Mouse (Mus musculus) right cerebral cortex, postnatal 36 days (tissue): Measurements from ENCODE around the gene Yipf4.
A peak's percentile ranks its signal among the peaks of the same experiment; 100 is the strongest.
"Not testable (repeated sequence)": the region's sequence is repeated elsewhere in the genome, so short reads cannot be mapped to it uniquely, and the experiment has no call there.

Source experiments
- DNase-seq, 2 experiments: peaks; one replicate each; pipeline ENCODE4 v3.0.0; 2022; ENCODE audit warnings: low spot score in 2 of 2, mixed read lengths in 1 of 2

Gene Yipf4

DNA sequence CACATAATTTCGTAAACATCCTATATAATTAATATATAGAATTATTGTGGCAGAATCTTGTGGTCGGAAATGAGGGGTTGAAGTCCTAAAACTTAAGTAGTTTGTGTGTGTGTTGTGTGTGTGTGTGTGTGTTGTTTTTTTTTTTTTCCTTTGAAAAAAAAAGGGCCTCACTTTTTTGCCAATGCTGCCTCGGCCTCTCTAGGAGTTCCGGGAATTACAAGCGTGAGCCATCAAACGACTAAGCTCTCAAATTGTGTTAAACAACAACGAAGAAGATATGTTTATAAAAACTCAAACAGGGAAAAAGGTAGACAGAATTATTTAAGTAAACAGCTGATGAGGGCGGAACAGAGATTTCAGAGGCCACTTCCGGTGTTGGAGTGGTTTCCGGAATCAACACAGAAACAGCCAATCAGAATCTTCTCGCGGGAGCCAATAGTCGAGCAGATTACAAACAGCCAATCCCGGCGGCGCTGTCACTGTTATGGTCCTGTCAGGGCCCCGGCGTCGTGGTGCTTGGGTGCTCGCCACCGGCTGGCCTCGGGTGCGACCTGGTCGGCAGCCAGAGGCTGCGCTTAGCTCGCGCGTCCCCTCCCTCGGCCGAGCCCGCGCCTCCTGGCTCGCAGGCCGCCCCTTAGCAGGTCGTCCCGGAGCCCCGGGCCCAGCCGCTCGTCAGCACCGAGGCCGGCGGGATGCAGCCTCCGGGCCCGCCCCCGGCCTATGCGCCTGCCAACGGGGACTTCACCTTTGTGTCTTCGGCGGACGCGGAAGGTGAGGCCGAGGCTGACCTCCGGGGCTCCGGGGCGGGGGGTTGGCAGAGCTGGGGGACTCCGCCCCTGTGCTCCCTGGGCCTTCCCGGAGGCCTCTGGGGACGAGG is at the start of gene Yipf4:
Gene Yipf4, plus strand, starts transcription at position 470 of the 877 bp plus-strand sequence.
- DNase-seq: peak; percentile 96 to 97

DNA sequence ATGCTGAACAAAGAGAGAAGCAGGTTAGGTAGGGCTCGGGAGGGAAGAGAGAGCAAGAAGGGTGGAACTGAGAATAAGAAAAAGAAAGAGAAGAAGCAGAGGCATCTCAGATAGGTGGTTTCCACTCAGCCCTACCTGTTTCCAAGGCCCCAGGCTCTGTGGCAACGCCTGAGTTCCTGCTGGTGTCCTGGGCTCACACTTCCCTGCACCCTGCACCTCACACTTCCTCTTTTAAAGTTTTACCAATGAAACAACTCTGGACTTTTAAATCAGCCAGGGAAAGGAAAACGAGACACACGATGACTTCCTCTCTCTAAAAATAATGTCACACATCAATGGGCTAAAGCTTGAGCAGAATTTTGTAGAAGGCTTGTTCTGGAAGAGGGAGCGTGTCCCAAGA is 48.8 kb upstream of the Yipf4 start:
- DNase-seq: no peak

DNA sequence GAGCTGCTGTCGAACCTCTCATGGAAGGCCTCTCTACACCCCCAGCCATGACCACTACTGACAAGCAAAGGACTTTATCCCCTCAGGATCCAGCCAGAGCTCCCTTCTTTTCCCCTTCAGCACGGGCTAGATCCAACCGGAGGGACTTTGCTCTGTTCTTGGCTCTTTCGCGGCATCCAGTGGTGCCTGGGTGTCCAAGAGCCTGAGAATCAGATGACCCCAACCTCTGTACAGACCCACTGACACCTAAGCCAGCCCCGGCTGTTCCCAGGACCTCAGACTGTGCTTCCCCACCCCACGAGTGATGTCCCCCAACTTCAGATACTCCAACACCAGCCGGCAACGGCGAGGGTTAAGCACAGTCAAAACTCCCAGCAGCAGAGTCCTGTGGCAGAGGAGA is 39.5 kb upstream of the Yipf4 start:
- DNase-seq: no peak

DNA sequence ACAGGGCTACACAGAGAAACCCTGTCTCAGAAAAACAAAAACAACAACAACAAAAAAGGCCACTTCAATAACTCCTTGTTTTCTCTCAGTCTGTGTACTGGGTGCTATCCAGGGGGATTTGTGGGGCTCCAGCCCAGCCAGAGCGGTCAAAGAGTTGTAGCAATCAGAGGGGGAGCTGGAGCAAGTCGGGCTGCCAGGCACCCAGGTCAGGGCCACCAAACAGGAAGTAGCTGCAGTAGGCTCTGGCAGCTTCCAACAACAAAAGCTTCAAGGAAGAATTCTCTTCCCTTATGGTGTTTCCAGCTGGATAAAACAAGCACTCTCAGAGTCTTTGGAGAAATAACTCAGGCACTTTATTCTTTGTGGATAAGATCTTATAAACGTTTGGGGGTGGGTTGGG is 35.4 kb upstream of the Yipf4 start:
- no peak for DNase-seq

DNA sequence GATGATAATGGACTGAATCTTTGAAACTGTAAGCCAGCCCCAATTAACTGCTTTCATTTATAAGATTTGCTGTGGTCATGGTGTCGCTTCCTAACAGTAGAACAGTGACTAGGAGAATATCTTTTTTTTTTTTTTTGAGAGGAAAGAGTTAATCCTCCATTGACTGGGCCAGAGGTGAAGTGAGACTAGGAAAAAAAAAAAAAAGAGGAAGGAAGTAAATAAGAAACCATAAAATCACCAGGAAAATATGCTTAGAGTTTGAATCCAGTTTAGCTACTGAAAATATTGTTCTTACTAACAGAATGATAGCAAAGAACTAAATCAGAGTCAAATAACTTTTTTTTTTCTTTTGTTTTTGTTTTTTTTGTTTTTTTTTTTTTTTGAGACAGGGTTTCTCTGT is 34.6 kb upstream of the Yipf4 start:
- no peak for DNase-seq

DNA sequence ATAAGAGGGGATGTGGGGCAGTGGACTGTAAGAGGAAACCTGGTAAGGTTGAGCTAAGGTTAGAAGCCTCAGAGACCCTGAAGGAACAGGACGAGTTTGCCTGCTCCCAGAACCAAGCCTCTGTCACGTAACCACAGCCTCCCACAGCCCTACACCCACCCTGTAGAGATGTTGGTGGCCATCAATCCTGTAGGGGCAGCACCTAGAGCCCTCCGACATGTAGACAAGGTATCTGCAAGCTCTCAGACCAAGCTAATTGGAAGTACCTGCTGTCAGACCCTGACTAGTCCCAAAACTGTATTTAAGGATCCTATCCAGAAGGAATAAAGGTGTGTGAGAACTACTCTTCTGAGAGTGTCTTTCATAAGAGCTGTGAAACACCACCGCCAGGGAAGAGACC is 33.9 kb upstream of the Yipf4 start:
- DNase-seq: no peak

DNA sequence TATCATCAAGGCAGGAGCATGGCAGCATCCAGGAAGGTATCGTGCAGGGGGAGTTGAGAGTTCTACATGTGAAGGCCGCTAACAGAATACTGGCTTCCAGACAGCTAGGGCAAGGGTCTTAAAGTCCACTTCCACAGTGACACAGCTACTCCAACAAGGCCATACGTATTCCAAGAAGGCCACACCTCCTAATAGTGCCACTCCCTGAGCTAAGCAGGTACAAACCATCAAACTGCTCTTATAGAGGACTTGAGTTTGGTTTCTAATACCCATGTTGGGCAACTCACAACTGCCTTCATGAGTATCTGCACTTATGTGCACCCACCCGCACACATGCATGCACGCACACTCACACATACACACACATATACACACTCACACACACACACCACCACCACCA is 32.5 kb upstream of the Yipf4 start:
- DNase-seq: no peak

DNA sequence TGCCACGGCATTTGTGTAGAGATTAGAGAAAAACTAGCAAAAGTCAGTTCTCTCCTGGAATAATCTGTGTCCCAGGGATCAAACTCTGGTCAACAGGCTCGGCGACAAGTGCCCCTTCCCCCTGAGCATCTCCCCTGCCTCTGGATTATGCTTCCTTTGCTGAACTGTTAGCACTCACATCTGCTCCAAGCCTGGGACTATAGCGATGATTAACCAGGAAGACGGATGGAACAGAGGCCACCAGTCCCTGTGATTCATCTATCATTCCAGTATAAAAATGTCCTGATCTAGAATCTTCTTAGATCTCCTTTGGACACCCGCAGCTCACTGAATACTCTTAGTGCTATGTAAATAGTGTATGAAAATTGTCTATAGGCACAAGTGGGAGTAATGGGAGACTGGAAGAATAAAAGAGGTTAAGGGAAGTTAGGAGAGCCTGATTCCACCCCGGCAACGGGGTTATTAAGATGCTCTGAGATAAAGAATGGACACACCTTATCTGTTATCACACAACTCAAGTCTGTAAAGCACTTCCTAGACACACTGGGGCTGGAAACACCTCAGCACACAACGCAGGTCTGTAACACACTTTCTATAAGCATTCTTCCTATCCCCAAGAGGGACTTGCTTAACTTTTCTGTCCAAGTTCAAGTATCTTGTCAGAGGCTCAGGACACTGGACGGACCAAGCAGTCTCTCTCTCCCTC is 31.2 kb upstream of the Yipf4 start:
- DNase-seq: no peak

DNA sequence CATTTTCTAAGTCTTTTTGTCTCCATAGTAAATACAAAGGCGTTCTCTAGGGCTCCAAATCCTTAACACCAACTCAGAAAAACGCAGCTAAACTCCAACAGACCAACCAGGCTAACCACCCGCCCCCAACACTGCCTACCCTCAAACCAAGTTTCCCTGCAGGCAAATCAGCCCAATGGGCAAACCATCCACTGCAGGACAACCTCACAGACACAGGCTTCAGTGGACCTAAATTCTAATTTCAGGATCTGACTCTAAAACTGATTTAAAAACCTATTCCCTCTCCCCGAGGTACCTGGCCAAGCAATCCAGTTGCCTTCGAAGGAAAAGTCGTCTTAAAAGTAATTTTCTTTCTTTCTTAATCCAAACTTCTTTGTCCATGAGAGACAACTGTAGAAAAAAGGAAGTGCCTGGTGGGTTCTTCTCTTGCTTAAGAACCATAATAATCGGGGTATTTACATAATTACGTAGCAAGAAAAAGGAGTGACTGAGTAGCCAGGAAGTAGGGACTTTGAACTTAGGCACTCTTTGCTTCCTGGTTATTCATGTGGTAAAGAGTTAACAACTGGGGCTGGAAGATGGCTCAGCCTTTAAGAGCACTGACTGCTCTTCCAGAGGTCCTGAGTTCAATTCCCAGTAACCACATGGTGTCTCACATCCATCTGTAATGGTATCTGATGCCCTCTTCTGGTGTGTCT is 30.4 kb upstream of the Yipf4 start, which contains the start of gene Nlrc4:
Gene Nlrc4, minus strand, starts transcription at position 432 of the 698 bp plus-strand sequence.
- no peak for DNase-seq

DNA sequence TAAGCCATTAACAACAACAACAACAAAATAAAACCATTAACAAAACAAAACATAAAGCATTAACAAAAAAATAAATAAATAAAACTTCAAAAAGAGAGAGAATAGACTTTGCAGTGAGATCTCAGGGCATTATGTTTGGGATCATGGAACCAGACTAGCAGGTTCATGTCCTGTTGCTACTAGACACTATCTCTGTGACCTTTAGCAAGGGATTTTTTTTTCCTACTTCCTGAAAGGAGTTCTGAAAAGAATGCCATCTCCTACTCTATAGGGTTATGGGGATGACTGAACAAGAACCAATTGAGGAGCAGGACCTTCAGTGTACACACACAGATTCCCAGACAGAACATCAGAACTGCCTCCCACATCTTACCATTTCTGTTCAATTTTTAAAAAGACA is 25.8 kb upstream of the Yipf4 start:
- DNase-seq: no peak

DNA sequence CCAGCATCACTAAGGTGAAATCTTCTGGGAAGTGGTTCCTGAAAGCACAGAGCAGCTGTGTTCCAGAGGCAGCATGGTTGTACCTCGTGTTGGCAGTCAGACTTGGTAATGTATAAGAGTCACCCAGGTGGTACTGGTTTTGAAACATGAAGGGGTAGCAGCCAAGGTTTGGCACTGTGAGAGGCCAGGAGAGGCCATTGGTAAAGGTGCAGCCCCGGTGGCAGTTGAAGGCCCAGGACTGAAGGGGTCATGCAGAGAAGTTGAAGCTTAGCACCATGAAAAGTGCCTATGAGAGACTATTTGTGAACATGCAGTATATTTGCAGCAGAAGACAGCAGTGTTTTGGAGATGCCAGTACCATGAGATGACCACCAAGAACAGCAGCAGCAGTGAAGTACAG is 21.3 kb upstream of the Yipf4 start:
- DNase-seq: not testable (repeated sequence)

DNA sequence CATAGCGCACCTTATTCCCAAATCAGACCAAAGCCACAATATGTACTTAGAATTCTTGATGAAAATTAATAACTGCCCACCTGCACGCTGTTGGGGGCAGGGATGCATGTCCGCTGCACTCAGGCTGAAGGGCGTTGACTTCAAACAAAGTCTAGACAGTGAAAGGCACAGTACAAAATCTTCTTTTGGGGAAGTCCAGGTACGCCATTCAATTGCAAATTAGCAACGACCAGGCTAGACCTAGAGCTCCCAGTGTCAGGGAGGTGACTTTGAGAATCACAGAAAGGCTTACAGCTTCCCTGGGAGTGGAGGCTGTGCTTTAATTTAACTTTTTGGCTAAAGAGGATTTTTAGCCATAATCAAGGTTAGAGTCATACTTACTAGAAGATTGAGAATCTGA is 19.2 kb upstream of the Yipf4 start:
- DNase-seq: not testable (repeated sequence)

DNA sequence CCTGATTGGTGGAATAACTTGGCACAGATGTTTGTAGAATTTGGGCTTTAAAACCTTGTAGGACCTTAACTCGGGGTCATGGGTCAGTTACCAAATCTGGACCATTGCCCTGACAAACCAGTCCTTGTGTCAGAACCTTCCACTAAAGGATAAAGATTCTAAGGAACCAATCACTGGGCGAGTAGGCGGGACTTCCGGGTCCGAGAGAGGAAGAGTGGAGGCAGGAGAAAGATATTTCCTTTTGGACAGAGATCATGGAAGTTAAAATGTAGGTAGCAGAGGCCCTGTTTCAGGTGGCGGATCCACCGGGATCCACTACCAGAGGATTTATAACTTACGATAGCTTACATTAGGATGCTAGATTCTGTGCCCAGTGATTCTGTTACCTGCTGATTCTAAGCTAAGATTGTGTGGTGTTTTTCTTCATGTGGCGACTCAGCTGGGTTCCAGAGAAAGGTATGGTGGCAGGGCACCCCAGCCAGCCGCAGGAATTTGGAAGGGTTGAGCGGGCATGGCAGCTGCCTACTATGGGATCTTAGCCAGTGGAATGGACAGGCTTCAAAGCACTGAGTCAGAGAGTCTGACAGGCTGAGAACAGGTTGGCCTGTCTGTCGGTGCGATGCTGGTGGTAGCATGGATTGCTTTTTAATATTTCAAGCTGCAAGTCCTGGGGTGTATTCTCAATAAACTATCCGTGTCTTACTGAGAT is 8.8 kb upstream of the Yipf4 start:
- no peak for DNase-seq

DNA sequence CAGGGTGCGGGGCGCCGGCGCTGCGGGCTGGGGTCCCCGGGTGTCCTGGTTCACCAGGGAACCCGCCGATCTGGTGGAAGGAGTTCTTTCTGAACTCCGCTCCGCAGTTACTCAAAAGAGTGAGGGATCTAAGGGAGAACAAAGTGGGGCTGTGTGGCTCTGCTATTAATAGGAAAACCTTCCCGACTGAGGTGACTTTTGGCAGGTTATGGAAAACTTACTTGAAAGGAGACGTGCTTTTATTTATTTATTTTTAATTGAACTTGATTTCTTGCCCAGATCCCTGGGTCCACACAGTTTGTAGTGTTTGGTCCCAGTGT is 568 bp downstream of the Yipf4 start:
- DNase-seq: no peak

DNA sequence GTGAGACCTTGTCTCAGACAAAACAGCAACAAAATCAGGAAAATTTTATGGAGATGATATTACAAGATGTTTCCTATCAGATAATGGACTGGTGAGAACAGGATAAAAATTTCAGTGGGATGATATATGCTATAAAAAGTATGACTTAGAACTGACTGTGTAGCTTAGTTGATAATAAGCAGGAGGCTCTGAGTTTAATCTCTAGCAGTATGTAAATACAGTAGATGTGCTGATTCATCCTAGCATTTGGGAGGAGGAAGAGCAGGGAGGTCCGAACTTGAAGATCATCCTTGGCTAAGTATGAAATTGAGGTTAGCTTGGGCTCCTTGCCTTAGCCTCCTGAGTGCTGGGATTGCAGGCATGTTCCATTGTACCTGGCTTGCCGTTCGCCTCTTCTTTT is 2.3 kb downstream of the Yipf4 start:
- DNase-seq: no peak

DNA sequence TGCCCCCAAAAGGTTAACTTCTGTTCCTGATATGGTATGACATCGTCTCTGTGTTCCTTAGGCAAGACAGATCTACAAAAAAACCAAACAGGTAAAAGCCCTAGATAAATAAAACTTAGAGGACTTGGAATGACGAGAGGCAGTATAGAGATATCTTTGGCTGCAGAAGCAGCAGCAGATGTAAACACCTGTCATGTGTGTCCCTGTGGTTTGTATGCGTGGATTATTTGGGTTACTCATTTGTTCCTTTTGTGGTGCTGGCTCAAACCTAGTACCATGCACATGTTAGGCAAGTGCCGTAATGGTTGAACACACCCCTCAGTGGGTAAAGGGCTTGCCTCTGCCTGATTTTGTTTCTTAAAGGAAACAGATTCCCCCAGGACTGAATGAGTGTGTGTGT is 10.9 kb downstream of the Yipf4 start:
- no peak for DNase-seq

DNA sequence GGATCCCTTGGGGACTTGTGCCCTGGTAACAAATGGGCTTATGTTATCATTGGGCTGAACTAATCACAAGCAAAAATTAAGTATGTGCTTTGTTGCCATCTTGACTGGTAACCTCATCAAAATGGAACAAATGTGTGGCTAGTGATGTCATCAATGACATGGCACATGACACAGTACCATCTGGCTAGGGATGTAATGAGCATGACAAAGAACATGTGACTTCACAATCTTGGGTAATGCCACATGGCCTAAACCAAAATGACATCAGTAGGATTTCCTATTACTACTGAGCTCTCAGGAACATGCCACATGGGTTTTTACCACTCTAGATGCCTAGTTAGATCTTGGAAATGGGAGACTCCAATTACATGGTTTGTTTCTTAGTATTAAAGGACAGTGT is 11.8 kb downstream of the Yipf4 start:
- DNase-seq: no peak

DNA sequence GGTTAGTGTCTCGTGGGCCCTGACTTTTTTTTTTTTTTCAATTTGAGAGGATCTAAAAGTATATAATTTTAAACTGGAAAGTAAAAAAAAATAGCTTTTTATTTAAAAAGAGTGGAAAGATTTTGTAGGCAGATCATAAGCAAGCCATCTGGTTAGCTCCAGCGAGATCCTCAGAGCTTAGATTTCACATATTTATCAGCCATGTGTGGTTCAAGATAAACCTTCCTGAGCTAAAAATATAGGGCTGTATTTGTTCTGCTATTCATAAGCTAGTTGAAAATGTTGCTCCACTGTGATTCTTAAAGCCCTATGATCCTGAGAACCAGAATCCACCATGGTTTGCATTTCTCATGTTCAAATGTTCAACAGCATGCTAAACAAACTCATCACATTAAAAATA is 18.6 kb downstream of the Yipf4 start:
- peak in 1 of 2 experiments; percentile 25 for DNase-seq

DNA sequence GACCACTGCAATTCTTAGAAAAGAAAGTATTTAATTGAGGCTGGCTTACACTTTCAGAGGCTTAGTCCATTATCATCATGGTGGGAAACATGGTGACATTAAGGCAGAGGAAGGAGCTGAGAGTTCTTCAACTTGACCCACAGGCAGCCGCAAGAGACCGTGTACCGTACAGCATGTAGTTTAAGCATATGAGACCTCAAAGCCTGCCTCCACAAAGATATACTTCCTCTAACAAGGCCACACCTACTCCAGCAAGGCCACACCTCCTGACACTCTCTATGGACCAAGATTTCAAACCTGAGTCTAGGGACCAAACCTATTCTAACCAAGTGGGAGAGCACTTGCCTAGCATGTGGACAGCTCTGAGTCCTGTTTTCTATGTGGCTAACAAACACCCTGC is 19.3 kb downstream of the Yipf4 start:
- DNase-seq: no peak

DNA sequence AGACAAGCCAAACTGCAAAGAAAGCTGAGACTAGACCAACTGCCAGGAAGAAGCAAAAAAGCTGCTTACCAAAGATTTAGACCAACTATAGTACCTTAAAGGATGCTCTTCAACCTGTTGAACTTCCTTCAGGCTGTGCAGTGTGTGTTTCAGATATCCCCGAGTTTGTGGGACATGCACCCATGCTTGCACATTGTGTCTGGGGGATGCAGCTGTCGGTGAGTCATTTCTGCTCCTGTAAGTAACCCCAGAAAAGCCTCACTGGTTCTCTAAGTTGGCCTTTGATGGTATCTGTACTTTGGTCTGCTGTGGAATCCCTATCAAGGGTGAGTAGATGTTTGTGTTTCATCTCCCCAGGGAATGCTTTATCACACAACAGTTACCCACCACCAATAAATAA is 23.0 kb downstream of the Yipf4 start:
- DNase-seq: no peak

DNA sequence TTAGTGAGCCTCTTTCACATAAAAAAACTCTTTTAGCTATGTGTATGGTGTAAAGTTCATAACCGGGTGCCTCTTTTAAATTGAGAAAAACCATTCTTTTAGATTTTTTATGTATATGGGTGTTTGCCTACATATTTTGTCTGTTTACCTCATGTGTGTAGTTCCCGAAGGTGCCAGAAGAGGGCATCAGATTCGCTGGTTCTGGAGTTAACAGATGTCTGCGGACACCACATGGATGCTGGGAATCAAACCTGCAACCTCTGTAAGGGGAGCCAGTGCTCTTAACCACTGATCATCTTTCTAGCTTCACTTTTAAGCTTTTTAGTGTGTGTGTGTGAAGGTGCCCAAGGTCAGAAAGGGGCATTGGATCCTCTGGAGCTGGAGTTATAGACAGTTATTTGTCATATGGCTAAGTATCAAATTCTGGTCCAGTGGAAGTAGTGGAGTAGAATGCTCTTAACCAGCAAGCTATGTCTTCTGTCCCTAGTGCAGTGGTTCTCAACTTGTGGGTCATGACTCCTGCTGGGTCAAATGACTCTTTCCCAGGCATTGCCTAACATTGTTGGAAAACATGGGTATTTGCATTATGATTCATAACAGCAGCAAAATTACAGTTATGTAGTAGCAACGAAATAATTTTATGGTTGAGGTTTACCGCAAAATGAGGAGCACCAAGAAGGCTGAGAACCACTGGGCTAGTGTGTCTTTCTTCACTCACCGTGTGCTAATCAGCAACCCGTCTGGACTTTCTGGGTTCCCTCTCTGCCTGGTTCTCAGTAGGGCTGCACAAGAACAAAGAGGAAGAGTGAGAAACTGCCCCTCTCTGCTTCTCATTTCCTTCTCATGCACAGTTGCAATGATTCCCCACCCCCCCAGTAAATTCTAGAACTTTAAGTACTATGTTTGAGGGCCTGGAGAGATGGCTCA is 33.8 kb downstream of the Yipf4 start:
- no peak for DNase-seq
